Mouse (Mus musculus) left cerebral cortex, postnatal 25 days (tissue): Measurements from ENCODE around the gene Crybb3. TPM values are rescaled to one million over a fixed set of nuclear protein-coding genes. Genes with fewer than 3 reads are reported as not detected.

Experiments
- total RNA-seq, 2 experiments: library from RNA; stranded (reverse); gene quantifications; 2 replicates each; pipeline ENCODE4 v1.2.3; 2021

The Crybb3 gene
- total RNA-seq, 2 experiments from 2014 or later = 0.69 to 1.7 TPM

Other genes starting within 250 kb of the Crybb3 start
- gene Myo18b, start 185.2 kb downstream of the Crybb3 start, total RNA-seq = 1 to 10 TPM; 1.2 to 1.9 TPM
- gene Grk3, start 65.8 kb downstream of the Crybb3 start, total RNA-seq = 10 to 100 TPM; 64.5 to 72.0 TPM
- gene Crybb2, start 11.5 kb downstream of the Crybb3 start, total RNA-seq = not detected
- 10 to 100 TPM; 39.0 to 44.7 TPM for gene 2900026A02Rik, start 139.7 kb upstream of the Crybb3 start, total RNA-seq
- not detected for gene Tmem211, start 145.3 kb upstream of the Crybb3 start, total RNA-seq
- 100 to 1,000 TPM; 139 to 157 TPM for gene Sgsm1, start 229.2 kb upstream of the Crybb3 start, total RNA-seq